Mouse (Mus musculus) testis, adult 2 months (tissue): ENCODE results near the gene Pfdn4. TPM values are rescaled to one million over a fixed set of nuclear protein-coding genes. Genes with fewer than 3 reads are reported as not detected.
A peak's percentile ranks its signal among the peaks of the same experiment; 100 is the strongest.

Source experiments
- H3K27ac ChIP-seq: fragments of 200-500 bp; 2 replicates; pipeline ENCODE4 v1.5.1; 2012; ENCODE audit warnings: low read depth, low read length; ENCODE audit not compliant: control insufficient read depth, insufficient read depth
- H3K27me3 ChIP-seq: fragments of 200-500 bp; 2 replicates; pipeline ENCODE4 v1.6.1; 2012; ENCODE audit warnings: mild to moderate bottlenecking, low read length, moderate library complexity; ENCODE audit not compliant: control insufficient read depth, insufficient read depth
- H3K36me3 ChIP-seq: fragments of 200-500 bp; 2 replicates; pipeline ENCODE4 v1.6.1; 2012; ENCODE audit warnings: mild to moderate bottlenecking, low read length; ENCODE audit not compliant: control insufficient read depth, insufficient read depth
- H3K4me1 ChIP-seq: fragments of 200-500 bp; 2 replicates; pipeline ENCODE4 v1.6.1; 2012; ENCODE audit warnings: low read length; ENCODE audit not compliant: control insufficient read depth, insufficient read depth
- H3K4me3 ChIP-seq: fragments of 200-500 bp; 2 replicates; pipeline ENCODE4 v1.5.1; 2012; ENCODE audit warnings: low read depth, mild to moderate bottlenecking, low read length, moderate library complexity, mixed read lengths; ENCODE audit not compliant: control insufficient read depth
- CTCF ChIP-seq: fragments of 200-500 bp; IDR thresholded peaks from 2 replicates; pipeline ENCODE4 v1.5.1; 2012; ENCODE audit warnings: low read depth, mild to moderate bottlenecking, inconsistent platforms, low read length, moderate library complexity; ENCODE audit not compliant: control insufficient read depth, insufficient read depth, insufficient replicate concordance
- POLR2A ChIP-seq: fragments of 200-500 bp; IDR thresholded peaks from 2 replicates; pipeline ENCODE4 v1.6.1; 2012; ENCODE audit warnings: low read depth, mild to moderate bottlenecking, inconsistent platforms, low read length, moderate library complexity; ENCODE audit not compliant: control insufficient read depth
- polyA plus RNA-seq: library from polyadenylated mRNA; depleted of rRNA; stranded (reverse); fragments of >200 nt; gene quantifications from 2 replicates; pipeline ENCODE4 v1.2.3, GENCODE M21; 2012

Gene Pfdn4
- polyA plus RNA-seq, 1 experiment, result 10.8 TPM

- Histone ChIP-seq H3K27ac (no peak overlapping the region), H3K27me3 (no peaks in the 10 kb centered on the region; the same call in 1 of the 2 replicates), H3K36me3 (no peaks in the 10 kb centered on the region), H3K4me1 (peaks cover 7% of the 10 kb centered on the region; the same call in 1 of the 2 replicates), H3K4me3 (no peak overlapping the region)
- TF ChIP-seq CTCF (no peak), POLR2A (no peak)
Measured at GRCm38 (mm10) chr2:170528061-170528460, 31.8 kb downstream of the Pfdn4 start.

GRCm38 (mm10) chr2:170529766-170530165 lies 33.5 kb downstream of the Pfdn4 start:
- Histone ChIP-seq H3K27ac (no peak overlapping the region), H3K36me3 (no peaks in the 10 kb centered on the region), H3K27me3 (no peaks in the 10 kb centered on the region; the same call in 1 of the 2 replicates), H3K4me3 (no peak overlapping the region), H3K4me1 (peaks cover 7% of the 10 kb centered on the region; the same call in 1 of the 2 replicates)
- TF ChIP-seq POLR2A, result no peak
- TF ChIP-seq CTCF, result no peak

GRCm38 (mm10) chr2:170530256-170530655 lies 34.0 kb downstream of the Pfdn4 start:
- no peak for TF ChIP-seq CTCF
- TF ChIP-seq POLR2A, result no peak

GRCm38 (mm10) chr2:170534116-170534802 lies 38.0 kb downstream of the Pfdn4 start:
- Histone ChIP-seq H3K4me3 (no peak overlapping the region), H3K4me1 (peaks cover 4% of the 10 kb centered on the region), H3K36me3 (no peaks in the 10 kb centered on the region), H3K27ac (no peak overlapping the region), H3K27me3 (no peaks in the 10 kb centered on the region)
- TF ChIP-seq CTCF (no peak), POLR2A (no peak)

More at GRCm38 (mm10) chr2:170530256-170530655, 34.0 kb downstream of the Pfdn4 start:
- H3K36me3 ChIP-seq, result no peaks in the 10 kb centered on the region
- H3K4me1 ChIP-seq, result peaks cover 9% of the 10 kb centered on the region; the same call in 1 of the 2 replicates
- no peak overlapping the region for H3K4me3 ChIP-seq
- no peak overlapping the region for H3K27ac ChIP-seq
- no peaks in the 10 kb centered on the region; the same call in 1 of the 2 replicates for H3K27me3 ChIP-seq

GRCm38 (mm10) chr2:170534803-170535174 lies 38.6 kb downstream of the Pfdn4 start:
- Histone ChIP-seq H3K27me3 (no peaks in the 10 kb centered on the region), H3K36me3 (no peaks in the 10 kb centered on the region), H3K4me3 (peak overlapping the region; percentile 71), H3K4me1 (peaks cover 4% of the 10 kb centered on the region), H3K27ac (peak overlapping the region; percentile 72)
- TF ChIP-seq POLR2A, result peak; percentile 86; the same call in 1 of the 2 replicates
- no peak for TF ChIP-seq CTCF

GRCm38 (mm10) chr2:170535841-170536240 lies 39.6 kb downstream of the Pfdn4 start:
- TF ChIP-seq POLR2A (no peak), CTCF (no peak)
- Histone ChIP-seq H3K27ac (no peak overlapping the region), H3K4me1 (peaks cover 4% of the 10 kb centered on the region), H3K27me3 (no peaks in the 10 kb centered on the region), H3K36me3 (no peaks in the 10 kb centered on the region), H3K4me3 (no peak overlapping the region; the same call in 1 of the 2 replicates)

- TF ChIP-seq POLR2A, result no peak
- no peak overlapping the region for H3K27ac ChIP-seq
- peaks cover 4% of the 10 kb centered on the region for H3K4me1 ChIP-seq
- H3K36me3 ChIP-seq, result no peaks in the 10 kb centered on the region
- H3K27me3 ChIP-seq, result no peaks in the 10 kb centered on the region
- no peak overlapping the region for H3K4me3 ChIP-seq
Measured at GRCm38 (mm10) chr2:170539211-170539610, 43.0 kb downstream of the Pfdn4 start.
